Mouse (Mus musculus) heart, embryonic 10.5 days (tissue): Measurements from ENCODE around the gene Cfap20. TPM values are rescaled to one million over a fixed set of nuclear protein-coding genes. Genes with fewer than 3 reads are reported as not detected.

Experiments used
- DNase-seq: peaks from one replicate; pipeline ENCODE4 v3.0.0-alpha.2; 2017; ENCODE audit warnings: low spot score
- H3K27ac ChIP-seq: fragments of 300-500 bp; sonication (generic); 2 replicates; pipeline ENCODE4 v1.5.1; 2016; ENCODE audit warnings: mild to moderate bottlenecking
- H3K27me3 ChIP-seq: fragments of 300-500 bp; sonication (generic); 2 replicates; pipeline ENCODE4 v1.6.1; 2016; ENCODE audit warnings: mild to moderate bottlenecking; ENCODE audit not compliant: poor library complexity, insufficient read depth, severe bottlenecking
- H3K36me3 ChIP-seq: fragments of 300-500 bp; sonication (generic); 2 replicates; pipeline ENCODE4 v1.6.1; 2016; ENCODE audit warnings: mild to moderate bottlenecking, moderate library complexity
- H3K4me1 ChIP-seq: fragments of 300-500 bp; sonication (generic); 2 replicates; pipeline ENCODE4 v1.6.1; 2016; ENCODE audit warnings: mild to moderate bottlenecking
- H3K4me3 ChIP-seq: fragments of 300-500 bp; sonication (generic); 2 replicates; pipeline ENCODE4 v1.5.1; 2016; ENCODE audit warnings: mild to moderate bottlenecking, moderate library complexity
- H3K9me3 ChIP-seq: fragments of 300-500 bp; sonication (generic); 2 replicates; pipeline ENCODE4 v1.6.1; 2016; ENCODE audit warnings: mild to moderate bottlenecking, moderate library complexity
- WGBS: fragments of 180-500 bp; shearing (Covaris S2); methylation state at CpG from one replicate; pipeline ENCODE4 v1.1.7; 2016; 5-methylcytosine and 5-hydroxymethylcytosine counted together
- polyA plus RNA-seq: library from polyadenylated mRNA; unstranded; fragments of >200 nt; fragmentation: Nextera tagmentation; extraction: Ambion mirVana; gene quantifications from 2 replicates; pipeline ENCODE4 v1.2.1, GENCODE M21; 2016

Gene Cfap20
- polyA plus RNA-seq, 1 experiment from 2014 or later: 126 TPM

DNA sequence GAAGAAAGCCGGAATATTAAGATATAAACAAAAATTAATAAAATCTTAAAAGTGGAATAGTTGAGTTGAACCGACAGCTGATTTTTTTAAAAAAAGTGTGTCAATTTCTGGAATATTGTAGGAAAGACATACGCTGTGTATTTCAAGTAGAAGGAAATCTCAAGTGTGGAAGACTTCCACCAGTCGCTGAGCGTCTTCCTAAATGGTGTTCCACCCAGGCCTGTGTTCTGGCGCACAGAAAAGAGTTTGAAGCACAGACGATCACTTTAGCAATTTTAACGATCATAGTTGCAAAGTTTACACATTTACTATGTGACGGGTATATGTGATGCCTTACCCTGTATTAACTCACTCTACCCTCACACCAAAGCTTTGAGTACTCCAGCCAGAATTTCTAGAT, 802 bp upstream of the Cfap20 start:
- 95% methylated on average over 9 of the region's 9 CpGs for whole genome bisulfite sequencing
- no peaks in the 10 kb centered on the region for H3K9me3 ChIP-seq
- H3K27ac ChIP-seq: no peak overlapping the region
- no peak for DNase-seq
- peaks cover 2% of the 10 kb centered on the region; the same call in 1 of the 2 replicates for H3K36me3 ChIP-seq
- H3K4me3 ChIP-seq: peak overlapping the region; percentile 97; the same call in 1 of the 2 replicates
- H3K27me3 ChIP-seq: no peaks in the 10 kb centered on the region
- H3K4me1 ChIP-seq: peaks cover 34% of the 10 kb centered on the region

DNA sequence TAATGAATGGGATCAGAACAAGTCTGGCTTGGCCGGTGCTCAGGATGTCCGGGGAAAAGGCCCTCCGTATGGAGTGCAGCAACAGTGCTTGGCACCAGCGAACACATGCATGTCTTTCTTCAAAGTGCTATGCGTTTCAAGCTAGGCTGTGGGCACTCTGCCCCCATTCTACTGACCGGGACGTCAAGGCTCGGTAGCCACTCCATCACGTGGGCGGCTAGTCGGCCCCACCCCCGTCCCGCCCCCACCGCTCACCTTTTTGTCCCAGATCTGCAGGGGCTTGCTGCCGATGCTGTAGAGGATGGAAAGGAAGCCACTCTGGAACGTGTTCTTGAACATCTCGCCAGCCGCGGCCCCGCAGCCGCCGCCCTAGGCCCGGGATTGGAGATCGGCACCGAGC, 436 bp downstream of the Cfap20 start:
- Histone ChIP-seq H3K27me3 (no peaks in the 10 kb centered on the region), H3K4me1 (peaks cover 45% of the 10 kb centered on the region), H3K36me3 (peaks cover 2% of the 10 kb centered on the region; the same call in 1 of the 2 replicates), H3K4me3 (peak overlapping the region; percentile 97), H3K27ac (peak overlapping the region; percentile 95), H3K9me3 (no peaks in the 10 kb centered on the region)
- peak; percentile 80 for DNase-seq
- under 1% methylated on average over 25 of the region's 25 CpGs for WGBS

DNA sequence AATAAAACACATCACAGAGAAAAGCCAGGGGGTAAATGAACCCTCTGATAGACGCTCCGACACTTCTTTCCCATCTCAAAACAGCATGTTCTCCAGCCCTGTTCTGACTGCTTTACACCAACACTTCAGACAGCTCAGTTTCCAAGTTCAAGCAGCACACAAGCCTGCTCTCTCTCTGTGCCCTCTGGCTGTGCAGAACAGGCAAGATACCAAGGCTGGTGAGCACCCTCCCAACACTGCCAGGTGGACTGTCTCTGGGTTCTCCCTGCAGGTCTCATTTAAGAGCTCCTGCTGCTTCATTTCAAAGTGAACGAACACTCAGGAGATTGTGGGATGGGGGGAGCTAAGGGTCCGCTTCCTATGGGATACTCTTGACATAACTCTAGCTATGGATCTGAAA, 1.5 kb downstream of the Cfap20 start:
- peaks cover 2% of the 10 kb centered on the region; the same call in 1 of the 2 replicates for H3K36me3 ChIP-seq
- 68% methylated on average over 4 of the region's 4 CpGs for WGBS
- DNase-seq: no peak
- peak overlapping the region; percentile 95; the same call in 1 of the 2 replicates for H3K27ac ChIP-seq
- peak overlapping the region; percentile 97 for H3K4me3 ChIP-seq
- peaks cover 56% of the 10 kb centered on the region for H3K4me1 ChIP-seq
- no peaks in the 10 kb centered on the region for H3K9me3 ChIP-seq
- no peaks in the 10 kb centered on the region for H3K27me3 ChIP-seq

DNA sequence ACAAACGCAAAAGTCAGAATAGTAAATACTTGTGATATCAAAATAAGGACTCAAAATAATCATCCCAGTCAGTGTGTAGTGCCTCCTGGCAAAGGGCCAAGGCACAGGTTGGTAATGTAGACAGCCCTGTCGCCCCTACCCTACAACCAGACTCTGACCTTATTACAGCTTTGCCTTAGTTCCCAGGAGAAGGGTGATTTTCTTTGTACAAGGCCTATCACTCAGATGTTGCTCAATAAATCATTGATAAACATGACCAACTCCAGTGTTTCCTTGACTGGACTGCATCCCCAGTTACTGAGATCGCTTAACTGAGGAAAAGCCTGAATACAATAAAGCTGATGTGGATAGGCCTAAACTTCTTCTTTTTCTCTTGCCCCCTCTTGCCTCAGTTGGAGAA, 2.2 kb downstream of the Cfap20 start:
- Histone ChIP-seq H3K27me3 (no peaks in the 10 kb centered on the region), H3K27ac (no peak overlapping the region), H3K9me3 (no peaks in the 10 kb centered on the region), H3K4me3 (peak overlapping the region; percentile 97; the same call in 1 of the 2 replicates), H3K36me3 (peaks cover 2% of the 10 kb centered on the region; the same call in 1 of the 2 replicates), H3K4me1 (peaks cover 61% of the 10 kb centered on the region)
- 83% methylated on average over 3 of the region's 3 CpGs for WGBS
- DNase-seq: no peak

DNA sequence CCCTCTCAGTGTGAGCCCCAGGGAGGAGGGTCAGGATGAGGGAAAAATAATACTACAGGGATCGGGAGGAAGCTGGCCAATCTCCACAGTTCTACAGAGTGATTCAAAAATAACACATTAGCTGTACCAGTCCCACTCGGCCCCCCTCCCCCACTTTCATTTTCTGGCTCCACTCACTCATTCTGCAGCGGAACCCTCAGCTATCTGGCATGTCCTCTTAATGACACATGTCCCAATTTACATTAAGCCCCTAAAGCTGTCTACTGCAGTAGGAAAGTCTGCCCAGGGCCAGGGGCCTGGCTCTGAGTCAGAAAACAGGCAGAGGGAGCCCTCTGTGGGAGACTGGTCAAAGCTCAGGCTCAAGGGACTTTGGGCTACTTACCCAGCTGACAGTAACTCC, 4.7 kb downstream of the Cfap20 start:
- Histone ChIP-seq H3K36me3 (peaks cover 2% of the 10 kb centered on the region; the same call in 1 of the 2 replicates), H3K27ac (peak overlapping the region; percentile 90), H3K9me3 (no peaks in the 10 kb centered on the region), H3K27me3 (no peaks in the 10 kb centered on the region), H3K4me1 (peaks cover 85% of the 10 kb centered on the region), H3K4me3 (peak overlapping the region; percentile 32; the same call in 1 of the 2 replicates)
- peak; percentile 87 for DNase-seq
- WGBS: 9% methylated on average over 3 of the region's 3 CpGs

DNA sequence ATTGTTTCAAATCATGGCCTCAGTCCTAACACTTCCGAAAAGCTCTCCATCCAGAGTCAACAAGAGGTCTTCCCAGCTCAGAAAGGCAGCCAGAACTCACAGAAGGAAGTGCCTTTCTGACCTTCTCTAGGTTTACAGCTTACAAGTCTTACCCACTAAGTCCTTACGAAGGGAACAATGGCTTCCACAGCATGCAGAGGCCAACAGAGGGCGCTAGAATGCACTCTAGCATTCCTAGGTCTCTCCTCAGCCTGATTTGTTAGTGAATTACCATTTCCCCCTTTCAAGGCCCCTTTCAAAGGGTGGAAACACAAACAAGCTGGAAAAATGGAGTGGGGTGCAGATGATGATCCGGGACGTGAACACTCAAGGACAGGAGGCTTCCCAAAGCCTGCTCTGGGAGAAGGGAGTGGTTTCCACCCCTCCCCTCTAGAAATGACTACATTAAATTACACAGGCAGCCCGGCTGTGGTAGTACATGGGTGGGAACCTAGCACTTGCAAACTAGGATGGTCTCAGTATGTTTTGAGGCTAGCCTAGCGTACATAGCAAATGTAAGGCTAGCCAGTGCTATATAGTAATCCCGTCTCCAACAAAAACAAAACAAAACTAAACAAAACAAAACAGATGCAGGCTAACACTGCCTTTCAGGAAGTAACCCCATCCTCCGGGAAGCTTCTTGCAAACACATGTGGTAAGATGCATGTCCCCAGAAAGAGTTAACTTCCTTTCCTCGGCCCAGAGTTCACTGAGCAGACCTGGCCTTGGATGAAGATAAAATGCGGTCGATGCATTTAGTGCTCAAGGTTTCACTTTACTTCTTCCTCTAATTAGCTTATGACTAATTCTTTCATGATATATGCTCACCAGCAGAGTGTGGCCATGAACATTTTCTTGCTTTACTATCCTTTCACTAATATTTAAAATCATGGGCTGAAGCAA, 6.8 kb downstream of the Cfap20 start:
- peak overlapping the region; percentile 7; the same call in 1 of the 2 replicates for H3K4me3 ChIP-seq
- H3K4me1 ChIP-seq: peaks cover 84% of the 10 kb centered on the region
- WGBS: 29% methylated on average over 12 of the region's 12 CpGs
- no peaks in the 10 kb centered on the region for H3K9me3 ChIP-seq
- H3K27me3 ChIP-seq: no peaks in the 10 kb centered on the region
- peak; percentile 92 for DNase-seq
- H3K36me3 ChIP-seq: peaks cover 13% of the 10 kb centered on the region; the same call in 1 of the 2 replicates
- peak overlapping the region; percentile 90 for H3K27ac ChIP-seq

DNA sequence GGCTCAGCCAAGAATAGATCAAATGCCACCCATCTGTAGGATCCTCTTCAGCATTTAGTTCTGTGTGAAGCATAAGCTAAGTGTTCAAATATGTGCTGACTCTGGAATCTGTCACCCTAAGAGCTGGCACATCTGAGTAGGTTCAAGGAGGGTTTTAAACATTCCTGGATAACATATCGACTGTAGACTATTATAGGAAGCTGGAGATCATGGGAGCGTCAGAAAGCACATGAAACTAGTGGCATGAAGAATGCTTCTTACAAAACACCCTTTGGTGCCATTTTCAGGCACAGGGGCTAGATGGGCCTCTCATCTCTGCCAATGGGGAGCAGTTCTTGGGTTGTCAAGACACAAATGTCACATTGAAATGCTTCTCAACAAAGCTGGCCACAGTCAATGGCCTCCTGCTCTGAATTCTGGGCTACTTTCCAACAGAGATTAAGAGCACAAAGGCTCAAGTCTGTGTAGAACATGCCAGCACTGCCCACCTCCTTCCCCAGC, 7.8 kb downstream of the Cfap20 start:
- Histone ChIP-seq H3K9me3 (no peaks in the 10 kb centered on the region), H3K36me3 (peaks cover 23% of the 10 kb centered on the region), H3K4me1 (peaks cover 74% of the 10 kb centered on the region), H3K4me3 (peak overlapping the region; percentile 7; the same call in 1 of the 2 replicates), H3K27me3 (no peaks in the 10 kb centered on the region), H3K27ac (peak overlapping the region; percentile 90)
- DNase-seq: peak; percentile 92
- WGBS: 19% methylated on average over 2 of the region's 2 CpGs

DNA sequence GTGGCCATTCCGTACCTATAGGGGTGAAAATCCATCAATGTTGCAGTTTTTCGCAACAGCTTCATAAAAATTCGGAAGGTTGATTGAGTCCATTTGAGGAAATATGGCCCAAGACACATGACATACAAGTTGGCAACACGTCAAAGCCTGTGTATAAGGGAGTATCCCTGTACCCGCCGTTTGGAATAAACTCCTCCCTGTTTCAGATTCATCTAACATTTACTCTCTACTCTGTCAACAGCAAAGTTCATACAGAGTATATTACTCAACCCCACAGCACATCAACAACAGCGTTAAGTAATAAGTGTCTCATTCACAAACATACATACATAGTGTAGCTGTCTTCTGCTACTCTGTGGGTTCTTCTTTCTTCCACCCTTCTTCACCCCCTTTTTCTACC, 10.0 kb downstream of the Cfap20 start:
- Histone ChIP-seq H3K27me3 (no peaks in the 10 kb centered on the region), H3K4me1 (peaks cover 56% of the 10 kb centered on the region), H3K9me3 (no peaks in the 10 kb centered on the region), H3K36me3 (peaks cover 42% of the 10 kb centered on the region), H3K27ac (peak overlapping the region; percentile 64; the same call in 1 of the 2 replicates), H3K4me3 (no peak overlapping the region)
- no peak for DNase-seq
- 81% methylated on average over 7 of the region's 7 CpGs for WGBS

DNA sequence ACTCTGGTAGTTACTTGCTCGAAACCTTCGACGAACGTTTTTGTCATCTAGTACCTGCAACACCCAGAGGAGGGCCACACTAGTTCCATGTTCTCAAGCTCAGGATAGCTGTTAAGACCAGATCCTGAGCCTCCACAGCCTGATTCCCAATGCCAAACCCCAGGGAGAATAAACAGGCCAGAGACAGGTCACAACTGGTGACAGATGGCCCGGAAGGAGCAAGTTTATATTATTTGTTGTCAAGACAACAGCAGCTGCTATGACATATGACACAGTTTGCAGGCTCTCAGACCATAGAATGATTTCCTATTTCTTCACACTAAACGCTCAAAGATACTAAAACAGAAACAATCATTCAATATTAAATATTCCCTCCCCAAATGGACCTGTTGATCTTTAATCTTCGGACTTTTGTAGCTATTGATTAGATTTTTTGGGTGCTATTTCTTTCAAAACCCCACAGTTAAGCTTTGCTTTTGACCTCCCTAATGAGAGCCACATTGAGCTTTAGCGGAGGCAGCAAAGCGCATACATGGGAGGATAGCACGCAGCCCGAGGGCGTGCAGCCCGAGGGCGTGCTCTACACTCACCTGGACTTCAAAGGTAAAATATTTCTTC, 12.4 kb downstream of the Cfap20 start:
- no peak for DNase-seq
- Histone ChIP-seq H3K4me1 (peaks cover 33% of the 10 kb centered on the region), H3K27me3 (no peaks in the 10 kb centered on the region), H3K27ac (no peak overlapping the region), H3K9me3 (no peaks in the 10 kb centered on the region), H3K4me3 (no peak overlapping the region), H3K36me3 (peaks cover 55% of the 10 kb centered on the region)
- WGBS: 92% methylated on average over 14 of the region's 14 CpGs

DNA sequence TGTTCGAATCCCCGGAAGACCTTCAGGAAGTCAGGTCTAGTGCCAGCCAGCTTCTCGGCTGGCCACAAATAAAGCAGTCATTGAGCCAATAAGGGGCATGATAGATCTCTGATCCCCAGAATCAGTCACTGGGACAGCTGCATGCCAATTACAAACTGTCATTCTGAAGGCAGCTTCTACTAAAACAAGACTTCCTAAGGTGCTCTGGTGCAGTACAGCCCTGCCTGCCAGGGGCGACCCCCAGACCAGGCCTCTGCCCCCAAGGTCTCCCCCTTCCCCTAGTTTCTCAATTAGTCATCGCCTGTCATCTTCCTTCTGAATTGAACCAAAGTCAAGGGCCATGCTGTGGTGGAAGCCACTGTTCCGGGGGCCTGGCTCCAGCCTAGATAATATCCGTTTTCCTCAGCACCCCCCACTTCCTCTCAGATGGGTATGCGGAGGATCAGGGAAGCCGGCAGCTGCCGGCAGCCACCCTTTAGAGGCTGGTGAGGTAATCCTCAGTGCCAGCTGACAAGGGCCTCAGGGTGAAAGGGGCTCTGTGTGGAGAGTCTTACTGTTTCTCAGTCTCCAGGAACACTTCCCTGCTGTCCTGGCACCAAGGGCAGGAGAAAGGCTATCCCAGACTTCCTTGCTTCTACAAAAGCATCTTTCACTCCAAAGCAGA, 23.2 kb downstream of the Cfap20 start:
- Histone ChIP-seq H3K36me3 (no peaks in the 10 kb centered on the region), H3K27ac (peak overlapping the region; percentile 67), H3K4me3 (no peak overlapping the region), H3K27me3 (no peaks in the 10 kb centered on the region), H3K9me3 (no peaks in the 10 kb centered on the region), H3K4me1 (peaks cover 16% of the 10 kb centered on the region)
- no peak for DNase-seq
- WGBS: 32% methylated on average over 10 of the region's 10 CpGs

DNA sequence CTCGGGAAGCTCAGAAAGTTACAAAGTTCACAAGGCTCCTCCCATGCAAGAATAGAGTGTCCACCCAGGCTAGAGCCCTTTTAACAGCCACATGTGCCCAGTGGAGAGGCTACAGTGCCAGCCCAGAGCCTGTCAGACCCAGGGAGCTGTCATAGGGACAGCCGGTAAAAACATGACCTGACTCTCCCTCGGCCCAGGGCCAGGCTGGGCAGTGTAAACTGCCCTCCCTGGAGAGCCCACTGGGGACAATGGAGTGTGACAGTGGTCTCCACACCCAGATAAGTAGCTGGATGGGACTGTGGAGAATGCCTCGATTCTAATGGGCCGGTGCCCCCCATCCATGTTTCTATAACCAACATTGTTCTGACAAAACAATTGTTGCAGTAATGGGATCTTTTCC, 25.2 kb downstream of the Cfap20 start:
- Histone ChIP-seq H3K4me1 (peaks cover 16% of the 10 kb centered on the region), H3K4me3 (no peak overlapping the region), H3K36me3 (no peaks in the 10 kb centered on the region), H3K27me3 (no peaks in the 10 kb centered on the region), H3K9me3 (no peaks in the 10 kb centered on the region), H3K27ac (peak overlapping the region; percentile 68)
- 62% methylated on average over 5 of the region's 5 CpGs for WGBS
- DNase-seq: no peak

DNA sequence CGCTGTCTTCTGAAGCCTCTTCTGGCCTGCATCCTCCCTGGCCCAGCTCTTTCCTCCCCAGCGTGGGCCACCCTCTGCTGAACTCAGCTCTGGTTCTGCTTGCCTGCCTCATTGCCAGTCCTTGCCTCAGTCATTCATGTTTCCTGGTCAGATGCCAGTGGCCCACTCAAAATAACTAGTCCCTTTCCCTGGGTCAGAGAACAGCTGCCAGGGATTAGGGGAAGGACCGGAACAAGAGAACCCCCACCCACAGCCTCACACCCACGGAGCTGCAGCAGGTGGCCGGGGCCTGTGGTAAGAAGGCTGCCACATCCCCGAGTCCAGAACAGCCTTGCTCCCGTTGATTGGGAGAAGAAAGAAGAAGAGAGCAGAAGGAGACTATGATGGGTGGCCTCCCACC, 33.6 kb downstream of the Cfap20 start:
- Histone ChIP-seq H3K27me3 (no peaks in the 10 kb centered on the region; the same call in 1 of the 2 replicates), H3K36me3 (no peaks in the 10 kb centered on the region), H3K27ac (no peak overlapping the region), H3K4me3 (no peak overlapping the region), H3K9me3 (no peaks in the 10 kb centered on the region), H3K4me1 (peaks cover 22% of the 10 kb centered on the region)
- 79% methylated on average over 7 of the region's 7 CpGs for WGBS
- DNase-seq: no peak
